21 mouse cellular contexts compared by ENCODE assay signal in the genomic region with DNA sequence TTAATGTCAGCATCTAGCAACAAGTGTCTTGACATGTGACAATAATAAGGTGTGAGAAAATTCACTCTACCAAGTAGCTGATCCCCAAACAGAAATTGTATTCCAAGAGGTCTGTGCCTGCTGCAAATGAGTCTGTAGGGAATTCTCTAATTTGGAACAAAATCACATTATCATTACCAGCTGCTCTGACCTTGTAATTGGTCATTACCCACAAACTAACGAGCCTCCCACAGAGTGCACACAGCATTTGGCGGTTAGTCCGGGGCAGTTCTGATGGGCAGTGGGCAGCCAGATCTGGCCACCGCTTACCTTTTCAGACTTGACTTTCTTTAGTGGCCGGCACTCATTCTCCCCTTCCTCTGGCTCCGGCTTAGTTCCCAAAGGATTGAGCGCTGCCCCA. TPM values are rescaled to one million over a fixed set of nuclear protein-coding genes. Genes with fewer than 3 reads are reported as not detected.
DNase-seq lines count a peak whose midpoint lies in the region; ATAC-seq and TF ChIP-seq lines count a peak whose summit lies in the region.
"Had no signal": no experiment of that assay in that cellular context is flagged by ENCODE, and none has a peak within 500 bp of the region (broad histone marks: within the 10 kb centered on the region; RNA-seq: fewer than 3 reads in every experiment).

No protein-coding gene starts in this region.

- ATAC-seq in forebrain, embryonic 14.5 days: no peak
- ATAC-seq in kidney, embryonic 16.5 days (ENCODE audit: low FRiP score, low TSS enrichment): no peak
- no peak for ATAC-seq in activated CD4-positive, CD25-positive, alpha-beta regulatory T cell, adult 4 months
- ATAC-seq: forebrain, embryonic 16.5 days; intestine, embryonic 16.5 days; liver, embryonic 12.5 days had no signal

- peaks cover 47% of the 10 kb centered on the region for H3K36me3 ChIP-seq in forebrain, embryonic 10.5 days (replicated peaks)
- peaks cover 14% of the 10 kb centered on the region for H3K36me3 ChIP-seq in forebrain, embryonic 14.5 days (ENCODE audit: control insufficient read depth, insufficient read depth, low read length)
- H3K36me3 ChIP-seq in kidney, adult 2 months (ENCODE audit: control insufficient read depth, insufficient read depth, low read length): no peaks in the 10 kb centered on the region
- peaks cover 9% of the 10 kb centered on the region; the same call in 1 of the 2 replicates for H3K36me3 ChIP-seq in kidney, embryonic 16.5 days (ENCODE audit: insufficient read depth, low read length)
- peaks cover 27% of the 10 kb centered on the region for H3K36me3 ChIP-seq in limb, embryonic 10.5 days

- H3K27me3 ChIP-seq in forebrain, embryonic 10.5 days (ENCODE audit: poor library complexity, severe bottlenecking): no peaks in the 10 kb centered on the region
- no peaks in the 10 kb centered on the region for H3K27me3 ChIP-seq in forebrain, embryonic 14.5 days (replicated peaks; ENCODE audit: control insufficient read depth, insufficient read depth, low read length)
- no peaks in the 10 kb centered on the region for H3K27me3 ChIP-seq in kidney, adult 2 months (replicated peaks; ENCODE audit: control insufficient read depth, insufficient read depth, low read length)
- H3K27me3 ChIP-seq in kidney, embryonic 16.5 days (ENCODE audit: insufficient read depth, low read length): no peaks in the 10 kb centered on the region
- no peaks in the 10 kb centered on the region for H3K27me3 ChIP-seq in limb, embryonic 10.5 days (ENCODE audit: low read depth, poor library complexity, severe bottlenecking)
- H3K27me3 ChIP-seq: kidney, embryonic 15.5 days; limb, embryonic 13.5 days; liver, embryonic 12.5 days; midbrain, embryonic 12.5 days had no signal

- 64% methylated on average over 7 of the region's 7 CpGs for WGBS in forebrain, embryonic 10.5 days
- 18% methylated on average over 7 of the region's 7 CpGs for WGBS in forebrain, embryonic 14.5 days
- WGBS in kidney, adult 2 months: 72% methylated on average over 7 of the region's 7 CpGs
- WGBS in kidney, embryonic 16.5 days: 82% methylated on average over 7 of the region's 7 CpGs
- WGBS in limb, embryonic 10.5 days: 54% methylated on average over 7 of the region's 7 CpGs

- no peak for TF ChIP-seq POLR2A in kidney, adult 2 months (IDR thresholded peaks at IDR 0.05; ENCODE audit: low read depth, low read length)

- H3K9me3 ChIP-seq in forebrain, embryonic 10.5 days: no peaks in the 10 kb centered on the region
- H3K9me3 ChIP-seq in forebrain, embryonic 14.5 days (replicated peaks; ENCODE audit: control insufficient read depth, low read length): no peaks in the 10 kb centered on the region
- H3K9me3 ChIP-seq in kidney, embryonic 16.5 days (ENCODE audit: low read length): no peaks in the 10 kb centered on the region
- H3K9me3 ChIP-seq in limb, embryonic 10.5 days (replicated peaks): no peaks in the 10 kb centered on the region
- H3K9me3 ChIP-seq: kidney, embryonic 15.5 days; limb, embryonic 13.5 days; liver, embryonic 12.5 days; midbrain, embryonic 12.5 days had no signal

- H3K9ac ChIP-seq in forebrain, embryonic 14.5 days (ENCODE audit: low read length): no peak overlapping the region
- H3K9ac ChIP-seq in kidney, embryonic 16.5 days (replicated peaks; ENCODE audit: low read length): no peak overlapping the region
- H3K9ac ChIP-seq: hindbrain, embryonic 14.5 days; kidney, embryonic 15.5 days; limb, embryonic 13.5 days; liver, embryonic 12.5 days; lung, embryonic 14.5 days; midbrain, embryonic 12.5 days had no signal

- no peak for DNase-seq in forebrain, embryonic 10.5 days (ENCODE audit: extremely low spot score, low spot score)
- DNase-seq in forebrain, embryonic 14.5 days (ENCODE audit: low spot score): no peak
- peak; percentile 36 for DNase-seq in kidney, adult 2 months
- peak; percentile 46 for DNase-seq in limb, embryonic 10.5 days (ENCODE audit: low spot score)
- no peak for DNase-seq in gastrocnemius, postnatal 25 days
- DNase-seq: adrenal gland, adult 2 months; cerebellum, adult 11-12 months; gastrocnemius, postnatal 14 days; lung, embryonic 14.5 days; right cerebral cortex, postnatal 25 days; spleen, adult 18-20 months; thymus, postnatal 4 days had no signal

- TF ChIP-seq CTCF in kidney, adult 2 months (conservative IDR thresholded peaks at IDR 0.05; ENCODE audit: insufficient read depth, insufficient read length, low read depth, low read length): no peak

- H3K27ac ChIP-seq in forebrain, embryonic 10.5 days: peak overlapping the region; percentile 3; the same call in 1 of the 2 replicates
- no peak overlapping the region for H3K27ac ChIP-seq in forebrain, embryonic 14.5 days (ENCODE audit: low read depth, low read length)
- no peak overlapping the region for H3K27ac ChIP-seq in kidney, adult 2 months (ENCODE audit: insufficient read depth, low read depth, low read length)
- no peak overlapping the region for H3K27ac ChIP-seq in kidney, embryonic 16.5 days (ENCODE audit: low read length)
- peak overlapping the region; percentile 62 for H3K27ac ChIP-seq in limb, embryonic 10.5 days
- H3K27ac ChIP-seq: kidney, embryonic 15.5 days; limb, embryonic 13.5 days; liver, embryonic 12.5 days had no signal

- H3K4me2 ChIP-seq in forebrain, embryonic 14.5 days (ENCODE audit: low read length): no peak overlapping the region
- no peak overlapping the region for H3K4me2 ChIP-seq in kidney, embryonic 16.5 days (replicated peaks; ENCODE audit: low read depth, low read length)
- H3K4me2 ChIP-seq: hindbrain, embryonic 14.5 days; kidney, embryonic 15.5 days; limb, embryonic 13.5 days; liver, embryonic 12.5 days; lung, embryonic 14.5 days; midbrain, embryonic 12.5 days had no signal

- peaks cover 45% of the 10 kb centered on the region for H3K4me1 ChIP-seq in forebrain, embryonic 10.5 days
- H3K4me1 ChIP-seq in forebrain, embryonic 14.5 days (ENCODE audit: control insufficient read depth, insufficient read depth, low read length): peaks cover 31% of the 10 kb centered on the region
- H3K4me1 ChIP-seq in kidney, adult 2 months (ENCODE audit: control insufficient read depth, insufficient read depth, low read length): 0 out of 2 replicates have a peak, but pooled peaks cover 9% of the 10 kb centered on the region
- peaks cover 12% of the 10 kb centered on the region for H3K4me1 ChIP-seq in kidney, embryonic 16.5 days (ENCODE audit: insufficient read depth, low read length)
- H3K4me1 ChIP-seq in limb, embryonic 10.5 days: peaks cover 56% of the 10 kb centered on the region

- no peak overlapping the region for H3K4me3 ChIP-seq in forebrain, embryonic 10.5 days
- H3K4me3 ChIP-seq in forebrain, embryonic 14.5 days (ENCODE audit: low read depth, low read length): no peak overlapping the region
- H3K4me3 ChIP-seq in kidney, adult 2 months (ENCODE audit: insufficient read depth, low read depth, low read length): no peak overlapping the region
- H3K4me3 ChIP-seq in kidney, embryonic 16.5 days (ENCODE audit: low read length): no peak overlapping the region
- no peak overlapping the region for H3K4me3 ChIP-seq in limb, embryonic 10.5 days
- H3K4me3 ChIP-seq: kidney, embryonic 15.5 days; limb, embryonic 13.5 days; liver, embryonic 12.5 days; midbrain, embryonic 12.5 days had no signal

RNA-seq across cellular contexts. Expression of a gene that starts 33.1 kb away (rescaled TPM):
- 8.2 and 8.3 TPM in 2 replicates for polyA plus RNA-seq in forebrain, embryonic 10.5 days (2016; fragmentation: Nextera tagmentation; extraction: Ambion mirVana)
- polyA plus RNA-seq in forebrain, embryonic 14.5 days (2014; fragmentation: Nextera tagmentation; extraction: Ambion mirVana): 7.4 and 8.8 TPM in 2 replicates
- 8.3 and 9.4 TPM in 2 replicates for polyA plus RNA-seq in kidney, adult 2 months (2012; rRNA removed)
- 4.8 and 6.4 TPM in 2 replicates for polyA plus RNA-seq in kidney, embryonic 16.5 days (2015; fragmentation: Nextera tagmentation; extraction: Ambion mirVana)
- 7.5 and 7.6 TPM in 2 replicates for polyA plus RNA-seq in limb, embryonic 10.5 days (2016; fragmentation: Nextera tagmentation; extraction: Ambion mirVana)
- total RNA-seq in gastrocnemius, postnatal 25 days (2021): 10 to 100 TPM; 15.1 to 20.6 TPM
- 1 to 10 TPM; 1.8 to 2.3 TPM for polyA plus RNA-seq in activated CD4-positive, CD25-positive, alpha-beta regulatory T cell, adult 4 months (2017; shearing (Covaris generic))

Comparison
In these comparisons a context has a peak if more than half of its experiments do, and no peak if none do; other contexts are left out.
1. H3K27ac ChIP-seq: peak in forebrain, embryonic 10.5 days (single experiment) and limb, embryonic 10.5 days (single experiment); none in forebrain, embryonic 14.5 days (single experiment), kidney, adult 2 months (single experiment) and kidney, embryonic 16.5 days (single experiment).
2. DNase-seq: peak in kidney, adult 2 months (single experiment) and limb, embryonic 10.5 days (single experiment); none in forebrain, embryonic 10.5 days (single experiment), forebrain, embryonic 14.5 days (single experiment) and gastrocnemius, postnatal 25 days (single experiment).